Mouse (Mus musculus): ENCODE measurements around the gene Zfp280b. TPM values are rescaled to one million over a fixed set of nuclear protein-coding genes. Genes with fewer than 3 reads are reported as not detected.

Zfp280b gene
- polyA plus RNA-seq (2012), result 3.7 and 5.0 TPM in 2 replicates

GRCm38 (mm10) chr10:76032402-76033118, at the start of gene Zfp280b:
Gene Zfp280b, plus strand, starts transcription at chr10:76032650.

Other genes with a start within 250 kb of the Zfp280b start
- 0.38 and 0.93 TPM in 2 replicates for gene Gstt1, start 234.1 kb upstream of the Zfp280b start, polyA plus RNA-seq (2012)
- not detected in 2 replicates for gene Gstt4, start 210.1 kb upstream of the Zfp280b start, polyA plus RNA-seq (2012)
- 7.5 and 8.4 TPM in 2 replicates for gene Gstt2, start 195.2 kb upstream of the Zfp280b start, polyA plus RNA-seq (2012)
- 2,192 and 2,368 TPM in 2 replicates for gene Mif, start 172.4 kb upstream of the Zfp280b start, polyA plus RNA-seq (2012)
- 9.1 and 10.6 TPM in 2 replicates for gene Derl3, start 139.2 kb upstream of the Zfp280b start, polyA plus RNA-seq (2012)
- 308 and 343 TPM in 2 replicates for gene Smarcb1, start 111.0 kb upstream of the Zfp280b start, polyA plus RNA-seq (2012)
- gene Chchd10, start 99.5 kb upstream of the Zfp280b start, polyA plus RNA-seq (2012), result 187 and 201 TPM in 2 replicates
- 0.65 and 0.74 TPM in 2 replicates for gene Mmp11, start 96.2 kb upstream of the Zfp280b start, polyA plus RNA-seq (2012)
- gene Gm867, start 92.0 kb upstream of the Zfp280b start, polyA plus RNA-seq (2012), result not detected in 2 replicates
- gene Vpreb3, start 89.6 kb upstream of the Zfp280b start, polyA plus RNA-seq (2012), result 1.4 and 2.1 TPM in 2 replicates
- gene Gm5134, start 78.1 kb upstream of the Zfp280b start, polyA plus RNA-seq (2012), result 0.09 and 0.22 TPM in 2 replicates
- not detected in 2 replicates for gene Slc5a4b, start 78.3 kb downstream of the Zfp280b start, polyA plus RNA-seq (2012)
- not detected in 2 replicates for gene Slc5a4a, start 114.8 kb downstream of the Zfp280b start, polyA plus RNA-seq (2012)
- gene Prmt2, start 205.2 kb downstream of the Zfp280b start, polyA plus RNA-seq (2012), result 2.8 and 3.6 TPM in 2 replicates
- gene S100b, start 221.2 kb downstream of the Zfp280b start, polyA plus RNA-seq (2012), result not detected in 2 replicates

Measured in megakaryocyte-erythroid progenitor cell, adult 5 weeks (primary cell).